Mouse (Mus musculus) embryonic facial prominence, embryonic 14.5 days (tissue): Measurements from ENCODE around the gene Isyna1. TPM values are rescaled to one million over a fixed set of nuclear protein-coding genes. Genes with fewer than 3 reads are reported as not detected.

ENCODE experiments used
- ATAC-seq: fragments of 200-750 bp; cut with Nextera tagmentation; 2 replicates; pipeline ENCODE4 v1.8.0; 2017; ENCODE audit warnings: low read depth, moderate number of reproducible peaks, moderate TSS enrichment
- DNase-seq: peaks from one replicate; pipeline ENCODE4 v3.0.0-alpha.2; 2015; ENCODE audit warnings: low spot score
- H3K27ac ChIP-seq: fragments of 300-500 bp; sonication (generic); replicated peaks from 2 replicates; pipeline ENCODE4 v1.5.1; 2014; ENCODE audit warnings: low read depth, mild to moderate bottlenecking, low read length, moderate library complexity
- H3K27me3 ChIP-seq: fragments of 300-500 bp; sonication (generic); replicated peaks from 2 replicates; pipeline ENCODE4 v1.6.1; 2014; ENCODE audit warnings: low read length; ENCODE audit not compliant: control insufficient read depth, insufficient read depth
- H3K36me3 ChIP-seq: fragments of 300-500 bp; sonication (generic); 2 replicates; pipeline ENCODE4 v1.6.1; 2014; ENCODE audit warnings: low read length, mixed read lengths; ENCODE audit not compliant: control insufficient read depth, insufficient read depth
- H3K4me1 ChIP-seq: fragments of 300-500 bp; sonication (generic); 2 replicates; pipeline ENCODE4 v1.6.1; 2014; ENCODE audit warnings: antibody characterized with exemption, low read length; ENCODE audit not compliant: control insufficient read depth, insufficient read depth
- H3K4me2 ChIP-seq: fragments of 300-500 bp; sonication (generic); 2 replicates; pipeline ENCODE4 v1.6.1; 2014; ENCODE audit warnings: low read depth, mild to moderate bottlenecking, low read length, moderate library complexity, mixed read lengths
- H3K4me3 ChIP-seq: fragments of 300-500 bp; sonication (generic); 2 replicates; pipeline ENCODE4 v1.5.1; 2014; ENCODE audit warnings: low read depth, mild to moderate bottlenecking, low read length
- H3K9ac ChIP-seq: fragments of 300-500 bp; sonication (generic); 2 replicates; pipeline ENCODE4 v1.6.1; 2014; ENCODE audit warnings: low read depth, mild to moderate bottlenecking, low read length, moderate library complexity, mixed read lengths
- H3K9me3 ChIP-seq: fragments of 300-500 bp; sonication (generic); 2 replicates; pipeline ENCODE4 v1.6.1; 2016; ENCODE audit warnings: low read length; ENCODE audit not compliant: control insufficient read depth
- WGBS: fragments of 180-500 bp; shearing (Covaris S2); extraction: QIAGEN DNeasy Blood & Tissue Kit; methylation state at CpG from one replicate; pipeline ENCODE4 v1.1.7; 2014; 5-methylcytosine and 5-hydroxymethylcytosine counted together
- polyA plus RNA-seq: library from polyadenylated mRNA; unstranded; fragments of >200 nt; fragmentation: Nextera tagmentation; extraction: Ambion mirVana; gene quantifications from 2 replicates; pipeline ENCODE4 v1.2.1, GENCODE M21; 2014

The Isyna1 gene
- polyA plus RNA-seq, 1 experiment from 2014 or later, result 94.5 TPM

DNA sequence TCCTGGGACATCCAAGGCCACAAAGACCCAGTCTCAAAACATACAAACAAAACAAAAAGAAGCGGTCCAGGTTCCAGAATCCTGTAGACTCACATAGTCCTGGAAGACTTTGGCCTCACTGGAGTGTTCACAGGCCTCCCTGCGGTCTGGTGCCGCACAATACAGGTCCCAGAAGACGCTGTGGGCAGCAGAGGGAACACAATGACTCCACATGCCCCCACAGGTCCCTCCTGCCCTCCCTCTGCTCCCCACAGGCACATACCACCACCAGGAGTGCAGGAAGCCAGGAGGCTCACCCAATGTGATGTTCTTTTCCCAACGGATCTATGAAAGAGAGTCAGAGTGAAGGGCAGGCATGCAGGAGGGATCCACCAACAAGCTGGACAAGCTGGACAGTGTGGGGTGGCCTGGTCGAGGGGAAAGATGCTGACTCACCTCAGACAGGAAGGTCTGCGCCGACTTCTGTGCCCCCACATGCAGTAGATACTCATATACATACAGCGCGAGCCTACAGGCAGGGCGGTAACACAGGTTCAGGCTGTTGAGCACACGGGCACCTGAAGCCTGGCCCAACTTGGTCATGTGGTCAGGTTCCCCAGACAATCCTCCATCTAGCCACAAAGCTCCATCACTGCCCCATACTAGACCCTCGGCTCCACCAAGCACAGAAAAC lies 8.1 kb downstream of the Isyna1 start:
- ATAC-seq (no peak), DNase-seq (no peak)
- no peaks in the 10 kb centered on the region for H3K27me3 ChIP-seq
- H3K36me3 ChIP-seq, result peaks cover 11% of the 10 kb centered on the region
- H3K4me2 ChIP-seq, result no peak overlapping the region
- no peak overlapping the region for H3K27ac ChIP-seq
- H3K4me1 ChIP-seq, result peaks cover 24% of the 10 kb centered on the region
- H3K4me3 ChIP-seq, result no peak overlapping the region
- 95% methylated on average over 13 of the region's 13 CpGs for WGBS
- no peaks in the 10 kb centered on the region for H3K9me3 ChIP-seq
- no peak overlapping the region for H3K9ac ChIP-seq

DNA sequence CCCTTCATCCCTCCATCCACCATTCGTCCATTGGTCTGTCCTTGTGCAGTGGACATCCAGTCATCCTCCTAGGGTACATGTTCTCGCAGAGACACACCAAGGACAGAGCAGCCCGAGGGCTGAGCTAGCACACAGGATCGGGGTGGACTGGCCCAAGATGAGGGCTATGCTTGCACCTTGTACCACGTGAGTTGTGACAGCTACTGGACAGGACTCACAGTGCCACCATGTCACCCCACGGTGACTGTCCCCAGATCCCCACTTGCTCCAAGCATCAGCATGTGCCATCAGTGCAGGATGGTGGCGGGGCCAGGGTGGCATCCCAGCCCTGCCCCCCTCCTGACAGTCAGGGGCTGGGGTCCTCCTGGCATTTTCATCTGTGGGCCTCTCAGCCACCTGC lies 10.4 kb downstream of the Isyna1 start:
- DNase-seq, result no peak
- Histone ChIP-seq H3K4me2 (no peak overlapping the region), H3K9ac (no peak overlapping the region), H3K4me1 (peaks cover 27% of the 10 kb centered on the region), H3K4me3 (no peak overlapping the region), H3K27ac (no peak overlapping the region), H3K9me3 (no peaks in the 10 kb centered on the region), H3K27me3 (no peaks in the 10 kb centered on the region), H3K36me3 (peaks cover 11% of the 10 kb centered on the region; the same call in 1 of the 2 replicates)
- 81% methylated on average over 7 of the region's 7 CpGs for WGBS
- ATAC-seq, result no peak

DNA sequence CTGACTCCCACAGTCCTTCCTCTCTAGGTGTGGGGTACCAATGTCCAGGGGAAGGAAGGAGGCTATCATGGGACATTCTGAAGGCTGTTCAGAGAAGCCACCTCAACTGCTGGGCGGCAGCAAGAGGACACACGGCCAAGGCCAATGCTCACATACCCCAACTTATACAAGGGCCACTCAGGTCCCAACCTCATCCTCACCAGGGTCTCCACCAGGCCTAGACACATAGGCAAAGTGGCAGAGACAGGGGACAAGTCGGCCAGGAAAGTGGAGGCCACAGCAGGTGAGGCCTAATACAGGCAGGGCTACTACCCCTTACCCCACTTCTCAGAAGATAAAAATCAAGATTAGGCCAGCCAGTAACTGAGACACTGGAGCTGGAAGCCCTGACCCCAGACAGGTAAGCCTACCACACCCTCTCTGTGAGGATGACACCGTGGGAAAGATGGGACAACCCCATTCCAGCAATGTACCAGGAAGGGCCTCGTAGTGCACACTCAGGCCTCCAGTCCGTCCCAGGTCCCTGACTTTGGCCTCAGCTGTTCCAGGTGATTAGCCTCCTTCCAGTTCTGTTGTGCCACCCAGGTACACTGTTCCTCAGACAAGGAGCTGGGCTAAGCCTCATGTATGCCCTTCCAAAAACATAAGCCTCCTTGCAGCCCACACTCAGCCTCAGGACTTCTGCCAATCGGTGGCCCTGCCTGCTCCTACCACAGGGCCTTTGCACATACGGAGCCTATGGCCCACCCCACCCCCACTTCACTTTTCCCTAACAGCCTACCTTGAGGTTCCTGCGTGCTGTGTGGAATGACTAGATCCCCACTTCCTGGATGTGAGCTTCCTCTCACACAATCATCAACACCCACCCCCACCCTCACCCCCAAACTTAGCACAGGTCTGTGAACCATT lies 12.0 kb downstream of the Isyna1 start:
- H3K9ac ChIP-seq, result no peak overlapping the region
- WGBS, result 83% methylated on average over 9 of the region's 9 CpGs
- peaks cover 11% of the 10 kb centered on the region; the same call in 1 of the 2 replicates for H3K36me3 ChIP-seq
- no peaks in the 10 kb centered on the region for H3K9me3 ChIP-seq
- no peaks in the 10 kb centered on the region for H3K27me3 ChIP-seq
- H3K4me1 ChIP-seq, result peaks cover 25% of the 10 kb centered on the region
- DNase-seq, result no peak
- H3K4me3 ChIP-seq, result no peak overlapping the region
- peak overlapping the region; percentile 83 for H3K4me2 ChIP-seq
- no peak overlapping the region for H3K27ac ChIP-seq
- no peak for ATAC-seq

DNA sequence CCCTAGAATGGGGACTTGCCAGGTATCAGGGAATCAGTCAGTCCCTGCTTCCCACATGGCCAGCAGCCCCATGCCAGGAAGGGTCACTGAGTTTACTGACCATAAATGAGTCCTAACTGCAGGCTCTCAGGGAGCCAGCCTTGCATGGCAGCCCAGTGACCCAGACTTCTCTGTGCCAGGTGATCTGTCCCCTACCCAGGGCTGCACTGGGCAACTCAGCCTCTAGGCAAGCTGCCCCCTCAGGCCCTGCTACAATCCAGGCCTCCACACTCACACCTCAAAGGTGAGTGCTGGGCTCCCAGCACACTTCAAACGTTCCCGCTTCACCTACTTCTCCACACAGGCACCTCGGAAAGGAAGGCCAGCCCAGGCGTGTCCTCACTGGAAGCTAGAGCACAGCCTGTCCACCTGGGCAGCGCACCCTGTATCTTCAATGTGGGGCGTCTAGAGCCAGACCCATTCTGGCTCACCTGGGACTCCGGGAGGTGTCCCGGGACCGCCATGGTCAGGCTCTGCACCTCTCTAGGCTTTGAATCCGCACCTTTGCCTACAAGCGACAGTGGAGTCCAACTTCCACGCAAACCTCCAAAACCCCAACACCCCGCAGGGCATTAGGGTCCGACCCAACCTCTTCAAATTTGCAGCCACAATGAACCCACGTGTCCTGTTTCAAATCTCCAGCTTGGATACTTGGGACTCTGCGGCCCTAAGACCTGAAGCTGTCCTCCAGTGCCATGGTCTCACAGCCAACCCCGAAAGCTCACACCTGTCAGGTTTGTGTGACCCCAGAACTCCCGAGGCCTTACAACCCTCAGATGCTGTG lies 12.8 kb downstream of the Isyna1 start:
- Histone ChIP-seq H3K27me3 (no peaks in the 10 kb centered on the region), H3K9me3 (no peaks in the 10 kb centered on the region), H3K36me3 (peaks cover 8% of the 10 kb centered on the region; the same call in 1 of the 2 replicates), H3K9ac (peak overlapping the region; percentile 93), H3K4me1 (peaks cover 21% of the 10 kb centered on the region), H3K4me2 (peak overlapping the region; percentile 83), H3K4me3 (peak overlapping the region; percentile 80), H3K27ac (0 out of 2 replicates have a peak overlapping the region, but pooled peaks have one; percentile 99)
- WGBS, result 56% methylated on average over 18 of the region's 18 CpGs
- DNase-seq, result no peak
- no peak for ATAC-seq

DNA sequence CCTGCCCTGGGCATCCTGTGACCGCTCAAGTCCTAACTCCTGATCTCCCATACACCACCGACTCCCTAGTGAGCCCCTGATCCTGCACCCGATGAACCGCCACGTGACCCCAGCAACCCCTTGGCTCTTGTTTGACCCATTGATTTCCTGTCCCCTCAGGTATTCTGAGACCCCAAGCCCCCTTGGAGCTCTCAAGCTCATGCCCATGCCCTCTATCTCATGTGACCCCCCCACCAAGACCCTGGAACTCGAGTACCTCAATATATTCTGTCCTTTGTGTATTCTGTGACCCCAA lies 13.4 kb downstream of the Isyna1 start:
- no peak for ATAC-seq
- H3K36me3 ChIP-seq, result peaks cover 3% of the 10 kb centered on the region; the same call in 1 of the 2 replicates
- H3K4me2 ChIP-seq, result peak overlapping the region; percentile 83
- H3K27ac ChIP-seq, result 0 out of 2 replicates have a peak overlapping the region, but pooled peaks have one; percentile 99
- no peaks in the 10 kb centered on the region for H3K9me3 ChIP-seq
- DNase-seq, result no peak
- H3K9ac ChIP-seq, result peak overlapping the region; percentile 93
- peak overlapping the region; percentile 80 for H3K4me3 ChIP-seq
- H3K4me1 ChIP-seq, result peaks cover 21% of the 10 kb centered on the region
- H3K27me3 ChIP-seq, result no peaks in the 10 kb centered on the region
- WGBS, result 20% methylated on average over 6 of the region's 6 CpGs

DNA sequence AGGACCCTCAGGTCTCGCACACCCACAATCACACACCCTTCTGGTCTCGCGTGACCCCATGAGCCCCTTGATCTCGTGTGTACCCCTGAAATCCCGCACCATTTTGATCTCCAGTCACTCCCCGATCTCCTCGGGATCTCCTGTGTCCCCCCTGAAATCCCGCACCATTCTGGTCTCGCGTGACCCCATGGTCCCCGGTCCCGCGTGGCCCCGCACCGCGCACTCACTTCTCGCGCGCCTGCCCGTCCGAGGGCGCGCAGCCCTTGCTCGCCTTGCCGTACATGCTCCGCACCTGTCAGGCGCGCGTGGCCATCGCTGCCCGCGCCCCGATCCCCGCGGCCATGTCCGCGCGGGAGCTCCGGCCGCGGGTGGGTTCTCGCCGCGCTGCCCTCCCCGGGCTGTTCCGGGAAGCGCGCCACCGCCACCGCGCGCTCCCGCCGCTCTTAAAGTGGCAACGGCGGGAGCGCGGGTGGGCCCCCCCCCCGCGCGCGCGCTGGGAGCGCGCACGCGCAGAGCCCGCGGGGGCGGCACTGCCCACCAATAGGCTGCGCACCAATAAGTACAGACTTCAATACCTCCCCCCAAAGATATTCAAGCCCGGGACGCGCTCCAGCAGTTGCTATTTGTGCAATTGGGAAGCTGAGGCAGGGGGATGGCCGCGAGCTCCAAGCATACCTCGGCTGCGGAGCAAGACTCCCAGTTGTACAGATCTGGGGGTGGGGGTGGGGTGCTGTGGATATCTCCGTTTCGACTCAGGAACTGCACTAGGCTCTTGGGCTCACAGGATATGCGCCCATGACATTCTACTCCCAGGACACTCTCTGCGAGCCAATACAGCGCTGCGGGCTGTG lies 13.9 kb downstream of the Isyna1 start:
- peak overlapping the region; percentile 93 for H3K9ac ChIP-seq

DNA sequence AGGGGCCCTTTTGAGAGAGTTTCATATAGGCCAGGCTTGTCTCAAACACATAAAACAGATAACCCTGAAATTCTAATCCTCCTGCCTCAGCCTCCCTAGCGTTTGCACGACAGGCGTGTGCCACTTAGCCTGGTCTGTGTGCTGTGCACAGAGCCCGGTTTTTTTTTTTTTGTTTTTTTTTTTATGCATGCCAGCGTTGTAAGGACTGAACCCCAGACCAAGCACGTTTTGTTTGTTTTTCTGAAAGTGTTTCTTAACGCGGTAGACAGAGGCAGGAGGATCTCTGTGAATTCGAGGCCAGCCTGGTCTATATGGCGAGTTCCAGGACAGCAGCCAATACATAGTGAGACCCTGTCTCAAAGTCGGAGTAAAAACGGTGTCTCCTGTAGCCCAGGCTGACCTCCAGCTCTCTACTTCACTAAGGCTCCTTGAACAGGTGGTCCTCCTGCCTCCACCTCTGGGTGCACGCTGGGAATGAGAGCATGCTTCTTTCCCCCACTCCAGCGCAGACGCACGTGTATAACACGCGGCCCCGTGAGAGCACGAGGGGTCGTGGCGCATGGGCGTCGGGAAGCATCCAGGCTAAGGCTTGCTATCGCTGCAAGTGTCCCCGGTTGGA lies 14.7 kb downstream of the Isyna1 start, which contains the start of gene Ssbp4:
Gene Ssbp4, minus strand, starts transcription at position 124 of the 619 bp plus-strand sequence.
- Histone ChIP-seq H3K4me3 (peak within 1 kb of the TSS; percentile 80), H3K9me3 (no peaks in the 10 kb centered on the region), H3K9ac (peak within 1 kb of the TSS; percentile 93), H3K27me3 (no peaks in the 10 kb centered on the region), H3K4me2 (peak within 1 kb of the TSS; percentile 83), H3K4me1 (peaks cover 21% of the 10 kb centered on the region), H3K27ac (peak within 1 kb of the TSS; percentile 99), H3K36me3 (no peaks in the 10 kb centered on the region)
- 4% methylated on average over 26 of the region's 26 CpGs for WGBS
- DNase-seq (no peak), ATAC-seq (no peak)

More for the DNA sequence above, 13.9 kb downstream of the Isyna1 start:
- peak overlapping the region; percentile 99 for H3K27ac ChIP-seq
- 2% methylated on average over 50 of the region's 84 CpGs for WGBS
- peak overlapping the region; percentile 83 for H3K4me2 ChIP-seq
- H3K4me1 ChIP-seq, result peaks cover 21% of the 10 kb centered on the region
- no peaks in the 10 kb centered on the region for H3K27me3 ChIP-seq
- no peak for ATAC-seq
- no peaks in the 10 kb centered on the region for H3K9me3 ChIP-seq
- peak; percentile 85 for DNase-seq
- peak overlapping the region; percentile 80 for H3K4me3 ChIP-seq
- H3K36me3 ChIP-seq, result no peaks in the 10 kb centered on the region
